Mouse (Mus musculus): ENCODE measurements at regions not wholly inside any gene's neighbourhood (a gene's known extent, or its start where the extent isn't known, plus 50 kb on each side); places are given as distances from the start of the nearest gene placed in this dataset.

DNA sequence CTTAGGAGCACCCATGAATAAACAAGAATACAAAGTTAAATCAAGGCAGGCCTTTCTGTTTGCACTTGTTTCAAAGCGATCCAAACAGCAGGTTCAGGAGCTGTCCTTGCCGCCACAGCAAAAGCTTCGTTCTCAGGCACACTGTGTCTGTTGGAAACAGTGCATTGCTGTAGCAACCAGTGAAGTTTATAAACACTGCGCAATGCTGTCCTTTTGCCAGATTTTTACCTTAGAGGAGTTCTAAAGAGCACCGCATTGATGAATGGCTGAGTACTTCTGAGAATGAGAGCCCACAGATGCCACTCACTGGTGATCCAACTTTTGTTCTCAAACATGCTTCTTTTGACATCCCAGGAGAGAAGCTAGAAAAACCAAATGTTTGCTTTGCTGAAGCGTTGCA is 64.0 kb upstream of the Bmp4 start:
- H3K36me3 ChIP-seq (ENCODE audit: control insufficient read depth, insufficient read depth, low read length): no peaks in the 10 kb centered on the region
- H3K4me2 ChIP-seq (ENCODE audit: low read length): no peak overlapping the region
- ATAC-seq (ENCODE audit: low FRiP score, low TSS enrichment) (no peak), DNase-seq (no peak)
- H3K27me3 ChIP-seq (ENCODE audit: control insufficient read depth, insufficient read depth, low read length): no peaks in the 10 kb centered on the region
- H3K4me1 ChIP-seq (ENCODE audit: control insufficient read depth, insufficient read depth, low read length): no peaks in the 10 kb centered on the region
- H3K27ac ChIP-seq (replicated peaks; ENCODE audit: low read depth, low read length): no peak overlapping the region
- WGBS: 72% methylated on average over 6 of the region's 6 CpGs
- no peak overlapping the region for H3K4me3 ChIP-seq (replicated peaks; ENCODE audit: low read depth, low read length)
- no peaks in the 10 kb centered on the region for H3K9me3 ChIP-seq (ENCODE audit: control insufficient read depth, low read length)
- H3K9ac ChIP-seq (replicated peaks; ENCODE audit: low read length): no peak overlapping the region

DNA sequence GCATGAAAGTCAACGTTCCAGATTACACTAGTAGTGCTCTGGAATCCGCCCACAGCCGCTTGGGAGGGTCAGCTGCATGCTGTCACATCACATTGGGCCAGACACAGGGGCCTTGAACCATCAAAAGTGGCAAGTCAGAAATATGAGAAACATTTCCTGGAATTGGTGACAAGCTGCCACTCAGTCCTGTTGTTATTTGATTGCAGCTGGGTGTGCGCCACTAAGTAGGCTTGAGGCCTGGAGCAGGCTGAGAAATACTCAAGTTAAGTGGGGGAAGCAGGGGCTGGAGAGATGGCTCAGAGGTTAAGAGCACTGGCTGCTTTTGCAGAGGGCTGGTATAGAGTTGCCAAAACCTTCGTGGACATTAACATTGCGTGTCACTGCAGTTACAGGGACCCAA is 51.2 kb upstream of the Bmp4 start:
- DNase-seq: no peak
- Histone ChIP-seq H3K9me3 (ENCODE audit: control insufficient read depth, low read length) (no peaks in the 10 kb centered on the region), H3K36me3 (ENCODE audit: control insufficient read depth, insufficient read depth, low read length) (no peaks in the 10 kb centered on the region), H3K27me3 (ENCODE audit: control insufficient read depth, insufficient read depth, low read length) (no peaks in the 10 kb centered on the region), H3K9ac (replicated peaks; ENCODE audit: low read length) (no peak overlapping the region), H3K4me1 (ENCODE audit: control insufficient read depth, insufficient read depth, low read length) (no peaks in the 10 kb centered on the region), H3K4me2 (ENCODE audit: low read length) (no peak overlapping the region), H3K27ac (replicated peaks; ENCODE audit: low read depth, low read length) (no peak overlapping the region), H3K4me3 (replicated peaks; ENCODE audit: low read depth, low read length) (no peak overlapping the region)
- 94% methylated on average over 6 of the region's 6 CpGs for WGBS
- no peak for ATAC-seq (ENCODE audit: low FRiP score, low TSS enrichment)

All from midbrain, embryonic 14.5 days (tissue).